31 mouse cellular contexts compared by ENCODE assay signal in the genomic region with DNA sequence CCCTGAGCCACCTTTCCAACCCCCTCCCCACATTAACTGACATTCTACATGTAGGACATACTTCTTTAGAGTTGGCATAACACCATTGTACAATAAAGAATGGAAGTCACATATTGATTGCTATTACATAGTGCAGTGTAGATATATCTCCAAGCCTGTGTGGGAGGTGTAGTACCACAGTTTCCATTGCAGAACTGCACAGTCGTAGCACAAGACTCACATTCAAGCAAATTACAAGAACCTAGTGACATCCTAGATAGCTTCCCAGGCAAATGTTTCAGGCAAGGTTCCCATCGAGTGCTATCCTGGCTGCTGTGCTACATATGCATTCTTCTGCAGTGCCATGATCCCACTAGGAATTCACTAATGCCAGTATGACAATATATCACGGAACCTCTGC.
"Had no signal": no experiment of that assay in that cellular context is flagged by ENCODE, and none has a peak within 500 bp of the region (broad histone marks: within the 10 kb centered on the region; RNA-seq: fewer than 3 reads in every experiment).

No protein-coding gene starts in this region.

- H3K27ac ChIP-seq: limb, embryonic 10.5 days; limb, embryonic 12.5 days; limb, embryonic 13.5 days; limb, embryonic 15.5 days; liver, embryonic 12.5 days; liver, embryonic 13.5 days; liver, embryonic 14.5 days; liver, embryonic 15.5 days; lung, embryonic 15.5 days; macrophage; midbrain, embryonic 10.5 days; midbrain, embryonic 12.5 days; midbrain, embryonic 13.5 days; midbrain, embryonic 15.5 days; neural tube, embryonic 12.5 days had no signal

- H3K9me3 ChIP-seq: limb, embryonic 10.5 days; limb, embryonic 12.5 days; limb, embryonic 13.5 days; limb, embryonic 15.5 days; liver, embryonic 12.5 days; liver, embryonic 13.5 days; liver, embryonic 15.5 days; lung, embryonic 15.5 days; midbrain, embryonic 10.5 days; midbrain, embryonic 12.5 days; midbrain, embryonic 13.5 days; midbrain, embryonic 15.5 days; neural tube, embryonic 12.5 days had no signal

- H3K4me3 ChIP-seq: limb, embryonic 10.5 days; limb, embryonic 12.5 days; limb, embryonic 13.5 days; limb, embryonic 15.5 days; liver, embryonic 12.5 days; liver, embryonic 13.5 days; liver, embryonic 15.5 days; lung, embryonic 15.5 days; megakaryocyte, embryonic 14.5 days; midbrain, embryonic 10.5 days; midbrain, embryonic 12.5 days; midbrain, embryonic 13.5 days; midbrain, embryonic 15.5 days; myocyte; neural tube, embryonic 12.5 days had no signal

- H3K4me1 ChIP-seq: limb, embryonic 10.5 days; limb, embryonic 12.5 days; limb, embryonic 13.5 days; limb, embryonic 15.5 days; liver, embryonic 12.5 days; liver, embryonic 13.5 days; liver, embryonic 15.5 days; lung, embryonic 15.5 days; megakaryocyte, embryonic 14.5 days; midbrain, embryonic 10.5 days; midbrain, embryonic 12.5 days; midbrain, embryonic 13.5 days; midbrain, embryonic 15.5 days; neural tube, embryonic 12.5 days had no signal

- H3K4me2 ChIP-seq: limb, embryonic 12.5 days; limb, embryonic 13.5 days; limb, embryonic 15.5 days; liver, embryonic 11.5 days; liver, embryonic 12.5 days; liver, embryonic 13.5 days; liver, embryonic 15.5 days; lung, embryonic 14.5 days; lung, embryonic 15.5 days; midbrain, embryonic 11.5 days; midbrain, embryonic 12.5 days; midbrain, embryonic 13.5 days; midbrain, embryonic 15.5 days; neural tube, embryonic 12.5 days had no signal

- ATAC-seq: liver, embryonic 12.5 days; liver, postnatal 0 days; lung, postnatal 0 days; midbrain, embryonic 15.5 days had no signal

- DNase-seq: left cerebral cortex, postnatal 4 days; liver; liver, embryonic 13.5 days; liver, postnatal 0 days; lung, adult 18-20 months; lung, adult 2 months; lung, embryonic 14.5 days; lung, postnatal 10 days; lung, postnatal 14 days; lung, postnatal 36 days; lung, postnatal 4 days; midbrain, embryonic 14.5 days had no signal

- H3K27me3 ChIP-seq: limb, embryonic 12.5 days; limb, embryonic 13.5 days; limb, embryonic 15.5 days; liver, embryonic 12.5 days; liver, embryonic 13.5 days; liver, embryonic 15.5 days; lung, embryonic 15.5 days; megakaryocyte, embryonic 14.5 days; midbrain, embryonic 12.5 days; midbrain, embryonic 13.5 days; midbrain, embryonic 15.5 days; neural tube, embryonic 12.5 days had no signal

- H3K36me3 ChIP-seq: limb, embryonic 10.5 days; limb, embryonic 12.5 days; limb, embryonic 13.5 days; limb, embryonic 15.5 days; liver, embryonic 12.5 days; liver, embryonic 13.5 days; liver, embryonic 15.5 days; lung, embryonic 15.5 days; midbrain, embryonic 10.5 days; midbrain, embryonic 12.5 days; midbrain, embryonic 13.5 days; midbrain, embryonic 15.5 days; neural tube, embryonic 12.5 days had no signal

- H3K9ac ChIP-seq: limb, embryonic 12.5 days; limb, embryonic 13.5 days; limb, embryonic 15.5 days; liver, embryonic 12.5 days; liver, embryonic 13.5 days; liver, embryonic 14.5 days; liver, embryonic 15.5 days; liver, postnatal 0 days; lung, embryonic 14.5 days; lung, embryonic 15.5 days; midbrain, embryonic 12.5 days; midbrain, embryonic 13.5 days; midbrain, embryonic 15.5 days; neural tube, embryonic 12.5 days had no signal
